Mouse (Mus musculus): Measurements from ENCODE around the gene Aldh1l1. TPM values are rescaled to one million over a fixed set of nuclear protein-coding genes. Genes with fewer than 3 reads are reported as not detected.

The Aldh1l1 gene
- polyA plus RNA-seq, 2 experiments, result 1.5 to 2.1 TPM

DNA sequence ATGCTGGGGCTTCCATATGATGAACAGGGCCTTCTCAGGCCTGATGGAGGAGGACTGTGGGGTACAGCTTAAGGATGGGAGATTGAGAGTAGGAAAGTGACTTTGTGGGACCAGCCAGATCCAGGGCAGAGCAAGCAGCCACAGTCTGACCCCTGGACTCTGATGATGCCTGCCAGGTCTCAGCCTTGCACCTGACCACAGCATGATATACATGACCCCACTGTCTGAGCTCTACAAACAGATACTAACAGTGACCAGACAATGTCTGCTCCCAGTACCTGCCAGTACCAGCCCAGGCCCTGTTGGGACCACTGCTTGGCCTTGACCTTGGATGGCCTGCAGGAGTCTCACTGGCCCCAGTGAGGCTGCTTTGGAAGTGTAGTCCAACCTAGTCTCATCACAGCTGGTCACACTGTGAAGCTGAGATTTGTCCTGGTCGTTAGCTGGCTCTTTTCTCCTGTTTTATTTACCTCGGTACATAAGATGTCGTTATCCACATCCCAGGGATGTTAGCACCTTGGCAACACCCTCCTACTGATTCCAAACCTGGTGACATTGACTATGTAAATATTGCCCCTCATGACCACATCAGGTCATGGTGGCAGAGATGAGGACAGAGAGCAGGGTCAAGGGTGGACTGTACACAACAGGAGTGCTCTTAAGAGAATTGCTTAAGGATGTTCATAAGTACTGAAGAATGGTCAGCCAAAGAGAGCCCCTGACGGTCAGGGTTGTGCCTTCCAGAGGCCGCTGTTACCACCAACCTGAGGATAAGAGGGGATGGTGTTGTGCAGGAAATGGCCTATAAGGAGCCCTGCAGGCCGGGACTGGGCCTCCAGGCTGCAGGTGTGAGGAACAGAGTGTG lies 71.8 kb downstream of the Aldh1l1 start:
- Histone ChIP-seq H3K4me1 (ENCODE audit: control insufficient read depth, insufficient read depth, low read length) (no peaks in the 10 kb centered on the region), H3K27ac (replicated peaks; ENCODE audit: low read depth, low read length) (no peak overlapping the region), H3K27me3 (ENCODE audit: control insufficient read depth, insufficient read depth, low read length) (no peaks in the 10 kb centered on the region), H3K9me3 (ENCODE audit: control insufficient read depth, low read length) (no peaks in the 10 kb centered on the region), H3K4me3 (replicated peaks; ENCODE audit: low read length) (no peak overlapping the region), H3K9ac (ENCODE audit: low read depth, low read length, severe bottlenecking) (no peak overlapping the region), H3K36me3 (ENCODE audit: control insufficient read depth, insufficient read depth, low read length) (no peaks in the 10 kb centered on the region), H3K4me2 (replicated peaks; ENCODE audit: low read depth, low read length, severe bottlenecking) (no peak overlapping the region)
- ATAC-seq (ENCODE audit: low FRiP score, low read depth) (no peak), DNase-seq (ENCODE audit: low spot score) (no peak)
- 55% methylated on average over 6 of the region's 6 CpGs for WGBS
- TF ChIP-seq POLR2A (IDR thresholded peaks at IDR 0.05; ENCODE audit: borderline replicate concordance, extremely low read depth, insufficient read depth, insufficient read length), result no peak

DNA sequence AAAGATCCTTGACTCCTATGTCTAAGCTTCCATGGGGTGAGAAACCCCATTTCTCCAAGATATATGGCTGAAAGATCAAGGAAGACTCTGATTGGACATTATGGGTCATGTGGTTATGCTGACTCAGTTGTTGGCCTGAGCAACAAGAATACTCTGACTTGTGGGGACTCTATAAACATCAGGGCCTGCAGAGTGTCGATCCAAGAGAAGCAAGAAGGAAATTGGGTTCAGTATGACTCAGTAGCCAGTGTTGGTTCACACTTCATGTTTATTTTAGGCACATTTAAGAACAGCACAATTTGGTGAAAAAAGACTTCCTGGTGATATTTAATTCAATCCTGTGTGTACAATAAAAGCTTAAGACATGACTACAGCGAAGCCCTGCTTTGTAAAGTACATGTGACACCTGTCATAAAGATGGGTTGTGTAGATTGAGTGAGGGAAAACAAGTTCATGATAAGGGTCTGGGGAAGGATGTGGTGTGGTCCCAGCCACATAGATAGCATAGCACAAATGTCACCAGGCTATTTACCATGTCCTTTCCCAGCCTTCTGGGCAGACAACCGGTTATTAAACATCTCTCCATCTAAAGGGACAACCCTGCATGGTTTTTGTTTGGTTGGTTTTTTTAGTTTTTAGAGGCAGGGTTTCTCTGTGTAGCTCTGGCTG lies 74.3 kb downstream of the Aldh1l1 start:
- WGBS, result 79% methylated on average over 3 of the region's 3 CpGs
- H3K27ac ChIP-seq (replicated peaks; ENCODE audit: low read depth, low read length), result no peak overlapping the region

DNA sequence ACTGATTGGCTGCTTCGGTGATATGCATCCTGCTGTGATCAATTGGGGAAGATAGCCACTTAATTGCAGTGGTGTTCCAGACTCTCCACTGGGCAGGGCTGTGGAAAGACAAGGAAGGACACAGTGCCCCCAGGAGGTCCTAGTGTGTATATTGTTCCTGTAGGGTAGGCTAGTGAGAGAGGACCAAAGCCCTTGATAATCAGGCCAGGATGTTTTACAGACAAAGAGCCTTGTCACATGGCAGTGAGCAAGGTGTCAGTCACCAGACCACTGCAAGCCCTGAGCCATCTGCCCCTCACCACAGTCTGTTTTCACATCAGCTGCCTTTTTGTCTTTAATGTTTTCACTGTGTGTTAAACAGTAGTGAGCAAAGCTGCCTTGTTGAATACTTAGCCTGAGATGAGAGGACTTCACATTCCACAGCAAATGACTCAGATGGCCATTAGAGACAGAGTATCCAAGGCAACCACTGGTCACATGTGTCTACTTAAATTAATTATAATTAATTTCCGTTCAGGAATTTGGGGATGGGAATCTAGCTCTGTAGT lies 75.1 kb downstream of the Aldh1l1 start:
- no peaks in the 10 kb centered on the region for H3K9me3 ChIP-seq (ENCODE audit: control insufficient read depth, low read length)
- no peak overlapping the region for H3K4me3 ChIP-seq (replicated peaks; ENCODE audit: low read length)
- H3K36me3 ChIP-seq (ENCODE audit: control insufficient read depth, insufficient read depth, low read length), result no peaks in the 10 kb centered on the region
- H3K27ac ChIP-seq (replicated peaks; ENCODE audit: low read depth, low read length), result no peak overlapping the region
- TF ChIP-seq POLR2A (IDR thresholded peaks at IDR 0.05; ENCODE audit: borderline replicate concordance, extremely low read depth, insufficient read depth, insufficient read length), result no peak
- no peaks in the 10 kb centered on the region for H3K27me3 ChIP-seq (ENCODE audit: control insufficient read depth, insufficient read depth, low read length)
- no peak for ATAC-seq (ENCODE audit: low FRiP score, low read depth)
- no peak for DNase-seq (ENCODE audit: low spot score)
- H3K4me2 ChIP-seq (replicated peaks; ENCODE audit: low read depth, low read length, severe bottlenecking), result no peak overlapping the region
- no peaks in the 10 kb centered on the region for H3K4me1 ChIP-seq (ENCODE audit: control insufficient read depth, insufficient read depth, low read length)
- 47% methylated on average over 2 of the region's 2 CpGs for WGBS
- no peak overlapping the region for H3K9ac ChIP-seq (ENCODE audit: low read depth, low read length, severe bottlenecking)

More for the DNA sequence above, 74.3 kb downstream of the Aldh1l1 start:
- DNase-seq (ENCODE audit: low spot score) (no peak), ATAC-seq (ENCODE audit: low FRiP score, low read depth) (no peak)
- H3K27me3 ChIP-seq (ENCODE audit: control insufficient read depth, insufficient read depth, low read length), result no peaks in the 10 kb centered on the region
- TF ChIP-seq POLR2A (IDR thresholded peaks at IDR 0.05; ENCODE audit: borderline replicate concordance, extremely low read depth, insufficient read depth, insufficient read length), result no peak
- H3K9ac ChIP-seq (ENCODE audit: low read depth, low read length, severe bottlenecking), result no peak overlapping the region
- no peaks in the 10 kb centered on the region for H3K9me3 ChIP-seq (ENCODE audit: control insufficient read depth, low read length)
- no peak overlapping the region for H3K4me2 ChIP-seq (replicated peaks; ENCODE audit: low read depth, low read length, severe bottlenecking)
- no peaks in the 10 kb centered on the region for H3K4me1 ChIP-seq (ENCODE audit: control insufficient read depth, insufficient read depth, low read length)
- H3K4me3 ChIP-seq (replicated peaks; ENCODE audit: low read length), result no peak overlapping the region
- no peaks in the 10 kb centered on the region for H3K36me3 ChIP-seq (ENCODE audit: control insufficient read depth, insufficient read depth, low read length)

DNA sequence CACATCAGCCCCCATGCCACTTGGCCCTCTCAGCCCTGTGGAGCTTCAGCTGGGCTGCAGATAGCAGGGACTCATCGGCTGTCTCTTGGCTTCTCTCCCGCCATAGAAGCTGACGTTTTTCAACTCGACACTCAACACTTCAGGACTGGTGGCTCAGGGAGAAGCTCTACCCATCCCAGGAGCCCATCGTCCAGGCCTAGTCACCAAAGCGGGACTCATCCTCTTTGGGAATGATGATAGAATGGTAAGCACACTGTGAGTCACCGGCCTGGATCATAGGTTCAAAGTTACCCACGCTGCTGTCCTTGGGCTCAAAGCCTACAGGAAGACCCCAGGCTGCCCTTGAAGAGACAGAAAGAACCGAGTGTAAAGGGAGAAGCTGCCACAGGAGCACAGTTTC lies 78.0 kb downstream of the Aldh1l1 start:
- 82% methylated on average over 9 of the region's 9 CpGs for WGBS
- Histone ChIP-seq H3K9ac (ENCODE audit: low read depth, low read length, severe bottlenecking) (no peak overlapping the region), H3K9me3 (ENCODE audit: control insufficient read depth, low read length) (no peaks in the 10 kb centered on the region), H3K4me3 (replicated peaks; ENCODE audit: low read length) (no peak overlapping the region), H3K27me3 (ENCODE audit: control insufficient read depth, insufficient read depth, low read length) (no peaks in the 10 kb centered on the region), H3K4me1 (ENCODE audit: control insufficient read depth, insufficient read depth, low read length) (no peaks in the 10 kb centered on the region), H3K36me3 (ENCODE audit: control insufficient read depth, insufficient read depth, low read length) (no peaks in the 10 kb centered on the region), H3K4me2 (replicated peaks; ENCODE audit: low read depth, low read length, severe bottlenecking) (no peak overlapping the region), H3K27ac (replicated peaks; ENCODE audit: low read depth, low read length) (no peak overlapping the region)
- ATAC-seq (ENCODE audit: low FRiP score, low read depth) (no peak), DNase-seq (ENCODE audit: low spot score) (no peak)
- no peak for TF ChIP-seq POLR2A (IDR thresholded peaks at IDR 0.05; ENCODE audit: borderline replicate concordance, extremely low read depth, insufficient read depth, insufficient read length)

DNA sequence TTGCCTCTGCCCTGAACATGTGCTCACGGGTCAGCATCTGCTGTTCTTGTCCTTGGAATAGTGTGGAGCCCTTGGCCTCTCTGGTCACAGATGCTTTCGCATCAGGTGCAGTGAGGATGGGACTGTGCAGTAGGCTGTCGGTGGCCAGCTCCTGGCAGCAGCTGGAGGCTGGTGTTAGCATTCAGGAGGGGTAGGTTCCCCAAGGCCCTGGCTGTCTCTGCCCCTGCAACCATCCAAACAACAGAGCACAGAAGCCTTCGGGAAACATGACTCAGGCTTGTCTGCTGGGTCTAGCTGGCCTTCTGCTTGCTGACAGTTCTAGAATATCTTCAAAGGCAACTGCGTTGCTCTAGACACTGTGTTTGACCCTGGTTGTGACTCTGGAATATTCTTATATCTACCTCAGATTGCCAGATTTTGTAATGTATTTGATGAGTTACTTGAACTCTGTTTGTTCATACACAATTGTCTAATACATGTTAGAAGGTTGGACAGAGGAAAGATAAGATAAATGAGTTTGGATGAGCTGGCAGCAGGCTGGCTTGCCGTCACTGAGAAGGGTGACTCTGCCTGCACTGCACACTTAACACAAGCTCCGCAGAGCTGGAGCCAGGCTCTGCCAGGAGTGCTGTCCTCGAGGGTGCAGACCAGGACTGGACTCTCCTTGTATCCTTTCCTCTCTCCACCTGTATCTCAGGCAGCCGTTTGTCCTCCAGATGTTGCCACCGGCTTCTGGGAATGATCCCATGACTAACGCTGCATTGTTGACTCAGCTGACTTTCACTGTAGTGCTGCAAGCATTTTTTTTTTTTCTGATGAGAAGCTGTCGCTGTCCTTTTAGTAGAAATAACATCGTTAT lies 79.4 kb downstream of the Aldh1l1 start:
- Histone ChIP-seq H3K36me3 (ENCODE audit: control insufficient read depth, insufficient read depth, low read length) (no peaks in the 10 kb centered on the region), H3K4me2 (replicated peaks; ENCODE audit: low read depth, low read length, severe bottlenecking) (no peak overlapping the region), H3K27ac (replicated peaks; ENCODE audit: low read depth, low read length) (no peak overlapping the region), H3K4me3 (replicated peaks; ENCODE audit: low read length) (no peak overlapping the region), H3K9ac (ENCODE audit: low read depth, low read length, severe bottlenecking) (no peak overlapping the region), H3K4me1 (ENCODE audit: control insufficient read depth, insufficient read depth, low read length) (peaks cover 3% of the 10 kb centered on the region; the same call in 1 of the 2 replicates), H3K27me3 (ENCODE audit: control insufficient read depth, insufficient read depth, low read length) (no peaks in the 10 kb centered on the region), H3K9me3 (ENCODE audit: control insufficient read depth, low read length) (no peaks in the 10 kb centered on the region)
- no peak for TF ChIP-seq POLR2A (IDR thresholded peaks at IDR 0.05; ENCODE audit: borderline replicate concordance, extremely low read depth, insufficient read depth, insufficient read length)
- no peak for ATAC-seq (ENCODE audit: low FRiP score, low read depth)
- WGBS, result 60% methylated on average over 13 of the region's 13 CpGs
- DNase-seq (ENCODE audit: low spot score), result no peak
